Comparison of ENCODE assay signal across 12 mouse cellular contexts in genomic region chr7:66741008-66741407, GRCm38 (mm10). TPM values are rescaled to one million over a fixed set of nuclear protein-coding genes. Genes with fewer than 3 reads are reported as not detected.
"Had no signal": no experiment of that assay in that cellular context is flagged by ENCODE, and none has a peak within 500 bp of the region (broad histone marks: within the 10 kb centered on the region; RNA-seq: fewer than 3 reads in every experiment).

No protein-coding gene starts in this region.

- H3K27ac ChIP-seq: limb, embryonic 12.5 days; liver, embryonic 13.5 days; midbrain, embryonic 13.5 days; neural tube, embryonic 12.5 days; stomach, postnatal 0 days had no signal

- H3K9ac ChIP-seq: limb, embryonic 12.5 days; liver, embryonic 13.5 days; liver, postnatal 0 days; midbrain, embryonic 13.5 days; neural tube, embryonic 12.5 days had no signal

- H3K27me3 ChIP-seq: limb, embryonic 12.5 days; liver, embryonic 13.5 days; midbrain, embryonic 13.5 days; neural tube, embryonic 12.5 days had no signal

- H3K4me2 ChIP-seq: limb, embryonic 12.5 days; liver, embryonic 13.5 days; midbrain, embryonic 13.5 days; neural tube, embryonic 12.5 days had no signal

- H3K9me3 ChIP-seq: limb, embryonic 12.5 days; liver, embryonic 13.5 days; midbrain, embryonic 13.5 days; neural tube, embryonic 12.5 days had no signal

- H3K4me1 ChIP-seq: limb, embryonic 12.5 days; liver, embryonic 13.5 days; neural tube, embryonic 12.5 days had no signal

- DNase-seq: liver; liver, embryonic 13.5 days; liver, postnatal 0 days; thymus, postnatal 4 days had no signal

- H3K36me3 ChIP-seq: limb, embryonic 12.5 days; liver, embryonic 13.5 days; midbrain, embryonic 13.5 days; neural tube, embryonic 12.5 days had no signal

- ATAC-seq: liver, postnatal 0 days; lung, postnatal 0 days; midbrain, embryonic 13.5 days had no signal

- H3K4me3 ChIP-seq: limb, embryonic 12.5 days; liver, embryonic 13.5 days; midbrain, embryonic 13.5 days; neural tube, embryonic 12.5 days had no signal

RNA-seq across cellular contexts. Expression of gene Cers3, which starts 2.3 kb away (rescaled TPM):
- total RNA-seq: megakaryocyte progenitor cell, adult 5-6 weeks; monocyte, adult 5-6 weeks; neutrophil, adult 5-6 weeks had no signal
- polyA plus RNA-seq: liver, postnatal 0 days had no signal
